Mouse (Mus musculus): ENCODE results near the gene Ffar1. TPM values are rescaled to one million over a fixed set of nuclear protein-coding genes. Genes with fewer than 3 reads are reported as not detected.
A peak's percentile ranks its signal among the peaks of the same experiment; 100 is the strongest.

The Ffar1 gene
- polyA plus RNA-seq (2014; fragmentation: Nextera tagmentation; extraction: Ambion mirVana), result not detected in 2 replicates

GRCm38 (mm10) chr7:30861464-30861863 is at the start of gene Ffar1:
Gene Ffar1 (minus strand): TSS chr7:30861564.
- ATAC-seq (ENCODE audit: low read depth), result no peak
- H3K9ac ChIP-seq (replicated peaks; ENCODE audit: low read depth, low read length), result no peak within 1 kb of the TSS
- WGBS, result 92% methylated on average over 12 of the region's 12 CpGs

GRCm38 (mm10) chr7:30909773-30910172 is 48.4 kb upstream of the Ffar1 start:
- no peak overlapping the region for H3K9ac ChIP-seq (replicated peaks; ENCODE audit: low read depth, low read length)
- 91% methylated on average over 6 of the region's 6 CpGs for WGBS
- no peak for ATAC-seq (ENCODE audit: low read depth)
- H3K36me3 ChIP-seq (ENCODE audit: control insufficient read depth, insufficient read depth, low read length), result no peaks in the 10 kb centered on the region
- peaks cover 5% of the 10 kb centered on the region for H3K4me1 ChIP-seq (ENCODE audit: control insufficient read depth, insufficient read depth, low read length)
- no peak overlapping the region for H3K4me3 ChIP-seq (ENCODE audit: low read depth, low read length)
- no peaks in the 10 kb centered on the region for H3K27me3 ChIP-seq (ENCODE audit: control insufficient read depth, insufficient read depth, low read length)
- H3K27ac ChIP-seq (ENCODE audit: low read depth, low read length), result no peak overlapping the region
- no peaks in the 10 kb centered on the region for H3K9me3 ChIP-seq (ENCODE audit: control insufficient read depth, low read length)
- H3K4me2 ChIP-seq (ENCODE audit: low read depth, low read length), result no peak overlapping the region

More at GRCm38 (mm10) chr7:30861464-30861863, at the start of gene Ffar1:
- Histone ChIP-seq H3K36me3 (ENCODE audit: control insufficient read depth, insufficient read depth, low read length) (no peaks in the 10 kb centered on the region), H3K27me3 (ENCODE audit: control insufficient read depth, insufficient read depth, low read length) (no peaks in the 10 kb centered on the region), H3K4me2 (ENCODE audit: low read depth, low read length) (no peak within 1 kb of the TSS), H3K4me1 (ENCODE audit: control insufficient read depth, insufficient read depth, low read length) (no peaks in the 10 kb centered on the region), H3K9me3 (ENCODE audit: control insufficient read depth, low read length) (no peaks in the 10 kb centered on the region), H3K4me3 (ENCODE audit: low read depth, low read length) (no peak within 1 kb of the TSS), H3K27ac (ENCODE audit: low read depth, low read length) (no peak within 1 kb of the TSS)

GRCm38 (mm10) chr7:30908992-30909431 is 47.6 kb upstream of the Ffar1 start:
- peak overlapping the region; percentile 20; the same call in 1 of the 2 replicates for H3K4me3 ChIP-seq (ENCODE audit: low read depth, low read length)
- no peaks in the 10 kb centered on the region for H3K36me3 ChIP-seq (ENCODE audit: control insufficient read depth, insufficient read depth, low read length)
- H3K9me3 ChIP-seq (ENCODE audit: control insufficient read depth, low read length), result no peaks in the 10 kb centered on the region
- H3K27me3 ChIP-seq (ENCODE audit: control insufficient read depth, insufficient read depth, low read length), result no peaks in the 10 kb centered on the region
- peaks cover 5% of the 10 kb centered on the region for H3K4me1 ChIP-seq (ENCODE audit: control insufficient read depth, insufficient read depth, low read length)
- no peak overlapping the region for H3K27ac ChIP-seq (ENCODE audit: low read depth, low read length)
- H3K4me2 ChIP-seq (ENCODE audit: low read depth, low read length), result peak overlapping the region; percentile 43
- WGBS, result 26% methylated on average over 17 of the region's 17 CpGs
- ATAC-seq (ENCODE audit: low read depth), result 0 out of 2 replicates have a peak, but pooled peaks have one; percentile 9
- H3K9ac ChIP-seq (replicated peaks; ENCODE audit: low read depth, low read length), result no peak overlapping the region

GRCm38 (mm10) chr7:30908277-30908991 is 47.1 kb upstream of the Ffar1 start:
- no peak overlapping the region for H3K27ac ChIP-seq (ENCODE audit: low read depth, low read length)
- ATAC-seq (ENCODE audit: low read depth), result peak; percentile 44; the same call in 1 of the 2 replicates
- H3K9me3 ChIP-seq (ENCODE audit: control insufficient read depth, low read length), result no peaks in the 10 kb centered on the region
- H3K4me1 ChIP-seq (ENCODE audit: control insufficient read depth, insufficient read depth, low read length), result peaks cover 5% of the 10 kb centered on the region
- no peaks in the 10 kb centered on the region for H3K36me3 ChIP-seq (ENCODE audit: control insufficient read depth, insufficient read depth, low read length)
- peak overlapping the region; percentile 26; the same call in 1 of the 2 replicates for H3K9ac ChIP-seq (replicated peaks; ENCODE audit: low read depth, low read length)
- no peaks in the 10 kb centered on the region for H3K27me3 ChIP-seq (ENCODE audit: control insufficient read depth, insufficient read depth, low read length)
- peak overlapping the region; percentile 43 for H3K4me2 ChIP-seq (ENCODE audit: low read depth, low read length)
- peak overlapping the region; percentile 20 for H3K4me3 ChIP-seq (ENCODE audit: low read depth, low read length)
- WGBS, result 2% methylated on average over 25 of the region's 26 CpGs

- Histone ChIP-seq H3K36me3 (ENCODE audit: control insufficient read depth, insufficient read depth, low read length) (no peaks in the 10 kb centered on the region), H3K4me1 (ENCODE audit: control insufficient read depth, insufficient read depth, low read length) (peaks cover 5% of the 10 kb centered on the region), H3K4me3 (ENCODE audit: low read depth, low read length) (no peak overlapping the region), H3K27me3 (ENCODE audit: control insufficient read depth, insufficient read depth, low read length) (no peaks in the 10 kb centered on the region), H3K27ac (ENCODE audit: low read depth, low read length) (no peak overlapping the region), H3K9me3 (ENCODE audit: control insufficient read depth, low read length) (no peaks in the 10 kb centered on the region), H3K9ac (replicated peaks; ENCODE audit: low read depth, low read length) (no peak overlapping the region), H3K4me2 (ENCODE audit: low read depth, low read length) (no peak overlapping the region)
- ATAC-seq (ENCODE audit: low read depth), result no peak
- WGBS, result 62% methylated on average over 4 of the region's 4 CpGs
Measured at GRCm38 (mm10) chr7:30904042-30904441, 42.7 kb upstream of the Ffar1 start.

- H3K27ac ChIP-seq (ENCODE audit: low read depth, low read length), result no peak overlapping the region
- WGBS, result 96% methylated on average over 3 of the region's 3 CpGs
- no peak overlapping the region for H3K4me3 ChIP-seq (ENCODE audit: low read depth, low read length)
Measured at GRCm38 (mm10) chr7:30895217-30895616, 33.9 kb upstream of the Ffar1 start.

GRCm38 (mm10) chr7:30892515-30892914 is 31.2 kb upstream of the Ffar1 start:
- Histone ChIP-seq H3K4me1 (ENCODE audit: control insufficient read depth, insufficient read depth, low read length) (no peaks in the 10 kb centered on the region), H3K36me3 (ENCODE audit: control insufficient read depth, insufficient read depth, low read length) (no peaks in the 10 kb centered on the region), H3K9ac (replicated peaks; ENCODE audit: low read depth, low read length) (no peak overlapping the region), H3K4me2 (ENCODE audit: low read depth, low read length) (no peak overlapping the region), H3K27ac (ENCODE audit: low read depth, low read length) (no peak overlapping the region), H3K4me3 (ENCODE audit: low read depth, low read length) (no peak overlapping the region), H3K9me3 (ENCODE audit: control insufficient read depth, low read length) (no peaks in the 10 kb centered on the region), H3K27me3 (ENCODE audit: control insufficient read depth, insufficient read depth, low read length) (no peaks in the 10 kb centered on the region)
- ATAC-seq (ENCODE audit: low read depth), result no peak
- 67% methylated on average over 3 of the region's 3 CpGs for whole genome bisulfite sequencing

More at GRCm38 (mm10) chr7:30895217-30895616, 33.9 kb upstream of the Ffar1 start:
- H3K36me3 ChIP-seq (ENCODE audit: control insufficient read depth, insufficient read depth, low read length), result no peaks in the 10 kb centered on the region
- H3K9me3 ChIP-seq (ENCODE audit: control insufficient read depth, low read length), result no peaks in the 10 kb centered on the region
- H3K27me3 ChIP-seq (ENCODE audit: control insufficient read depth, insufficient read depth, low read length), result no peaks in the 10 kb centered on the region
- no peak for ATAC-seq (ENCODE audit: low read depth)
- H3K9ac ChIP-seq (replicated peaks; ENCODE audit: low read depth, low read length), result no peak overlapping the region
- no peak overlapping the region for H3K4me2 ChIP-seq (ENCODE audit: low read depth, low read length)
- no peaks in the 10 kb centered on the region for H3K4me1 ChIP-seq (ENCODE audit: control insufficient read depth, insufficient read depth, low read length)

GRCm38 (mm10) chr7:30891746-30892145 is 30.4 kb upstream of the Ffar1 start:
- H3K36me3 ChIP-seq (ENCODE audit: control insufficient read depth, insufficient read depth, low read length), result no peaks in the 10 kb centered on the region
- no peak overlapping the region for H3K9ac ChIP-seq (replicated peaks; ENCODE audit: low read depth, low read length)
- H3K4me1 ChIP-seq (ENCODE audit: control insufficient read depth, insufficient read depth, low read length), result no peaks in the 10 kb centered on the region
- 85% methylated on average over 9 of the region's 9 CpGs for WGBS
- H3K27ac ChIP-seq (ENCODE audit: low read depth, low read length), result no peak overlapping the region
- no peak overlapping the region for H3K4me2 ChIP-seq (ENCODE audit: low read depth, low read length)
- ATAC-seq (ENCODE audit: low read depth), result no peak
- H3K4me3 ChIP-seq (ENCODE audit: low read depth, low read length), result no peak overlapping the region
- no peaks in the 10 kb centered on the region for H3K9me3 ChIP-seq (ENCODE audit: control insufficient read depth, low read length)
- no peaks in the 10 kb centered on the region for H3K27me3 ChIP-seq (ENCODE audit: control insufficient read depth, insufficient read depth, low read length)

- H3K9me3 ChIP-seq (ENCODE audit: control insufficient read depth, low read length), result no peaks in the 10 kb centered on the region
- H3K4me1 ChIP-seq (ENCODE audit: control insufficient read depth, insufficient read depth, low read length), result no peaks in the 10 kb centered on the region
- no peak for ATAC-seq (ENCODE audit: low read depth)
- H3K4me3 ChIP-seq (ENCODE audit: low read depth, low read length), result no peak overlapping the region
- no peak overlapping the region for H3K27ac ChIP-seq (ENCODE audit: low read depth, low read length)
- no peaks in the 10 kb centered on the region for H3K36me3 ChIP-seq (ENCODE audit: control insufficient read depth, insufficient read depth, low read length)
- WGBS, result 72% methylated on average over 2 of the region's 2 CpGs
- no peak overlapping the region for H3K9ac ChIP-seq (replicated peaks; ENCODE audit: low read depth, low read length)
- no peaks in the 10 kb centered on the region for H3K27me3 ChIP-seq (ENCODE audit: control insufficient read depth, insufficient read depth, low read length)
- H3K4me2 ChIP-seq (ENCODE audit: low read depth, low read length), result no peak overlapping the region
Measured at GRCm38 (mm10) chr7:30890681-30891080, 29.3 kb upstream of the Ffar1 start.

Measured in neural tube, embryonic 14.5 days (tissue).